Mouse (Mus musculus): ENCODE results near the gene Lyplal1. TPM values are rescaled to one million over a fixed set of nuclear protein-coding genes. Genes with fewer than 3 reads are reported as not detected.

Gene Lyplal1
- 1 to 10 TPM; 2.3 to 2.5 TPM for total RNA-seq (2021)
- long read RNA-seq, experiment 1, partial matches to known transcripts = 0 of 2 reads
- long read RNA-seq, experiment 1, other reads (novel, unspliced or antisense) = 0 of 2 reads
- long read RNA-seq, experiment 2, partial matches to known transcripts = 0 of 5 reads
- long read RNA-seq, experiment 2, other reads (novel, unspliced or antisense) = 3 of 5 reads

DNA sequence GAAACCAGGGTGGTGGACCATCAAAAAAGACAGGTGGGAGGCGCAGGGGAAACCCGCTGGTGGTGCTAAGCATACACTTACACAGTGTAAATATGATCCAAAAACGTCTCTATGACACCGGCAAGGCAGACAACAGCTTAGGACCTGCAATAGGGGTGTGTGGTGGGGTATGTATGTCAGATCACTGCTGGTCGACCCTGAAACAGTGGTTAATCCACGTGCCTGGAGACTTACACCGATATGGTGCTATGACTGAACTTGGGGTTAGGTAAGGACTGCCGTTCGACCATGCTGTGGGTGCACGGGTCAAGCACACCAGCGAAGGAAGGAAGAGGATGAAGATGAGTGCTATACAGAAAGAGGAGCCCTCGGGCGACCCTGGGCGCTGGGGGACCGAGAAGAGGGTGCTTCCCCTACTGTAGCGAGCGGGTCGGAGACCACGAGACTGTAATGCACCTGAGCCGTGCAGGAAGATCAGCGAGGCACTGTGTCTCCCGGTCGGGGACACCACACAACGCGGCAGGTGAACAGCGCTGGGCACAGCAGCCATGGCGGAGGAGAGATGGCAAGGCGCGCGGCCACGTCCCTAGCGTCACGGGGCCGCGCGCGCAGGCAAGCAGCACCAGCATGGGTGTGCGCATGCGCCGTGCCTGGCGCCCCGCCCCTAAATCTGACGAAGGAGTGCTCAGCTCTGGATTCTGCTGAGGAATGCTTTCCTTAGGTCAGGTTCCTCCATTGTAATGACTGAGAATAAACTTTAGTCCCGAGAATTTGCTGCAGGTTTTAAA is at the start of gene Lyplal1:
TSS of gene Lyplal1 (minus strand) at position 610 of the 788 bp plus-strand sequence.
- intact Hi-C loops (cut with DNase I) = no loop called here
- DNase-seq = peak; percentile 94

DNA sequence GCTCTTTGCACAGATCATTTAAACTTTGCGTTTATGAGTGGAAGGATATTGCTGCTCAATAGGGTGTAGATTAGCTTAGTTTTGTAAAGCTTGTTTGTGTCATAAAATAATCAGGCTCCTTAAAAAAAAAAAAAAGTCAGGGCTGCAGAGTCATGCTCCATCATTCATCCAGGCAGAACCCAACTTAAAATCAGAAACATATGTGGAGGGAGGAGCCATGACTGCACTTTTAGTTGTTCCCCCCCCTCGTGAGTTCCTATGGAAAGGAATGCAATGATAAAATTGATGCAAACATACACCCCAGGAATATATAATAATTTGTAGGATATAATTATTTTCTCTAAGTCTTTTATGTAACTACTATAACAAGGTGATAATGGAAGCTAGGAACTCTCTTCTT is 46.5 kb upstream of the Lyplal1 start:
- intact Hi-C loops (cut with DNase I) = no loop called here
- no peak for DNase-seq

DNA sequence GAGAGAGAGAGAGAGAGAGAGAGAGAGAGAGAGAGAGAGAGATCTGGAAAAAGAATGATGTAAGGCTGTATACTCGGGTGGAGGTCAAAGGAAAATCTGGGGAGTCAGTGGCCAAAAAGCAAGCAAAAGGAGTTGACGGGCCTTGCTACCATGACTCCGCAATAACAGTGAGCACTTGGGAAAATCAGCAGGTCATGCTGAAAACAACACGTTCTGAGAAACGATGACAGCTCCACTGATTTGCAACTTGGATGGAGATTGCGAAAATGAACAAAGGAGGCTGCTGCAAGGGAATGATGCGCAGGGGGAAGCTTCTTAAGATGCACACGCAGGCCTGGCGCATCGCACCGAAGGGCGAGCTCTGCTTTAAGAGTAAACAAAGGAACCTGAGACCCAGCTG is 46.1 kb upstream of the Lyplal1 start:
- no peak for DNase-seq
- intact Hi-C loops (cut with DNase I) = no loop called here

DNA sequence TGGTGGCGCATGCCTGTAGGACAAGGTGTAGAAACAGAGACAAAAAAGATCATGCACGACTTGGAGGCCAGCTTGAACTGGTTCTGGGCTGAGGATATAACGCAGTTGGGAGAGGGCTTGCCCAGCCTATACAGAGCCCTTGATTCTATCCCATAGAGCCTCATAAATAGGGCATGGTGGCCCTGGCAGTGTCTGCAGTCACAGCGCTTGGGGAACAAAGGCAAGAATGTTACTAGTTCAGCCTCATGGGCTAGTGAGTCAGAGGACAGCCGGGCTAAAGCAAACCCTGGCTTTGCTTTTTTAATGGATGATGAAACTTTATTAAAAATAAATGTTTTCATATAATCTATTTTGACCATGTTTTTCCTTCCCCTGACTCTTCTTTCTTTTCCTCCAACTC is 33.3 kb upstream of the Lyplal1 start:
- intact Hi-C loops (cut with DNase I) = no loop called here
- DNase-seq = no peak

DNA sequence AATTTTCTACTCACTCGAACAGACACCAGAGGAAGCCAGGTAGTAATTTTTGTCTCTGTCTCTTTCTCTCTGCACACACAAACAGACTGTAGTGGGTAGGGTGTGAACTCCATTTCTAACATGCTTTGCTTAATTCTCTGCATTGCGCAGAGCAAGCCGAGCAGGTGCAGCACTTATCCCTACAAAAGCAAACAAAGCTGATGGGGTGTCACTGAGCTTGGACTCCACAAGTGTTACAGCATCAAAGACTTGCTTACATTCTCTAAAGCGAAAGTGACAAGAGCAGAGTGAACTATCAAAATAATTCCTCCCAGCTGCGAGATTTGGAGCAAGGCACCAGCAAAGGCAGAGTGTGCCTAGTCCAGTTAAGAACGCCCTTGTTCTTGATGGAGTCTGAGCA is 28.3 kb upstream of the Lyplal1 start:
- DNase-seq = no peak

DNA sequence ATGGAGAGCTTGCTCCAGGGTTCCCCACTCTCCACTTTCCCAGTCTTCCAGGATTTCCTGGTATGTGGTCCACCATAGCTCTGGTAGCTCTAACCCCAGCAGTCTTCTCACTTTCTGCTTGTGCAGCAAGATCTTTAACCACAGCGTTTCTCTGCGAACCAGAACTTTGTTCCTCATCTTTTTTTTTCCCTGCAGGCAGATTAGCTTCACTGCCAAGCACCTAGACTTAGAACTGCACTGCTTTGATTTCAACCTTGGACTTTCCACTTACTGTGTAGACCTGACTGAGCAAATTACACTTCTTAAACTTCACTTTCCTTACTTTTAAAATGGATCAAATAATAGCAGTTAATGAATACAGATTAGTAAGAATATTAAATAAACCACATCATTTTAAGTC is 23.1 kb upstream of the Lyplal1 start:
- DNase-seq = no peak
- intact Hi-C loops (cut with DNase I) = no loop called here

More for the DNA sequence above, 28.3 kb upstream of the Lyplal1 start:
- intact Hi-C loops (cut with DNase I) = no loop called here

DNA sequence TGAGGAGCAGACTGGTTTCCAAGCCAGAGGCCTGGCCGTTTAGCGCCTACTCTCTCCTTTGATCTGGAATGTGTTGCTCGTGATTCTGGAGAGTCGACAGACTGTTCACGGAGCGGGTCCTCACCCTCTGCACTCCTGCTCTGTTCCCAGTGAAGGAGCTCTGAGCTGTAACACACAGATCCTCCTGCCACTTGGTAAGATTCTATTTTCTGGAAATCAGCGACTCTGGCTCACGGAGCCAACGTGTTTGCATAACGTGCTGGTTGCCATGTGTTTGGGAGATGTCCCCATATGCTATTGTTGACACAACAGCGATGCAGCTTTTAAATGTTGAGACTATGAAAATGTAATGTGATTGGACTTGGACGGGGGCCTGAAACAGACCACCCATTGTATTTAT is 20.8 kb upstream of the Lyplal1 start:
- intact Hi-C loops (cut with DNase I) = no loop called here
- DNase-seq = no peak

DNA sequence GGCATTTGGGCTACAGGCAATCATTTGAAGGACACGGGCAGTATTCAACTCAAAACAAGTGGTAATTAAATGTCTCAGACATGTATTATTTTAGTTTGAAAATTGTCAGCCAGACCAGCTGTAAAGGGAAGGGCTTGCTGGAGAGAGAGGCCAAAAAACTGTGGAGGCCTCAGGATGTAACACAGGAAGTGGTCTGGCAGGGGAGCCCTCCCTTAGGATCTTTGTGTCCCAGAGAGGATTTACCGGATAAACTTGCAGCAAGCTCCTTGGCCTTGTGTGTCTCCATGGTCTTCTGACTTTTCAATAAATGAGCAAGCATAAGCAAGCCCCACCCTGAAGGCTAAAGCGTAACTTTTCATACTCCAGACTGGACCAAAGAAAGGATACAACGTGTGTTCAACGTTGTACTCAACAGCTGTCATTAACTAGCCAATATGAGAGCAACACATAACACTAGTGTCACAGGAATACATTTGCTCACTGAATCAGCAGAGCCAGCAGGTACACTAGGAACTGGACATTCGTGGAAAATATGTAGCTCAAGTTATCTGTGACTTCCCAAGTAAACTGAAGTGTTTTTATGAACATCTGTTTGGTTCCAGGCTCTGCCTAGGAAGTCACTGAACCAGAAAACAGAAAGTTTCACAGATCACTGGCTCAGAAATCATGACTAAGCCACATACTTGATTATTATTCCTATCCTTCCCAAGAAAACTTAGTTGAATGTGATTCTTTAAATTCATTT is 19.7 kb upstream of the Lyplal1 start:
- intact Hi-C loops (cut with DNase I) = no loop called here
- peak in 1 of 2 experiments; percentile 29 for DNase-seq

DNA sequence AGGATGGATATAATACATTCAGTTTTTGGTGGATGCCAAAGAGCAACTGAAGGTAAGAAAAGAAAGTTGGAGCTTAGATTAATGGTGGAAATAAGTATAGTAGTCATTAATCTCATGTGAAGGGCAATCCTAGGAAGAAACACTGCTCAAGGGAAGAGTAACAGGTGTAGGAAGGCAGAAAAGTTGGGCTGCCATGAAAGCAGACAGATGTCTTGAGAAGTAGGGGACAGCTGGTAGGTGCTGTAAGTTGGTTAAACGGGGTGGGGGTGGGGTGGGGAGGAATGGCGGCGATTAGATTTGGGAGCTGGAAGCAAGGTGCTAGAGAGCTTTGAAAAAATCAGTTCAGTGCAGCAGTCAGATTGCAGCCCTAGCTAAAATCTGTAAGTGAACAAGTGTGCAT is 14.4 kb upstream of the Lyplal1 start:
- intact Hi-C loops (cut with DNase I) = no loop called here
- no peak for DNase-seq

DNA sequence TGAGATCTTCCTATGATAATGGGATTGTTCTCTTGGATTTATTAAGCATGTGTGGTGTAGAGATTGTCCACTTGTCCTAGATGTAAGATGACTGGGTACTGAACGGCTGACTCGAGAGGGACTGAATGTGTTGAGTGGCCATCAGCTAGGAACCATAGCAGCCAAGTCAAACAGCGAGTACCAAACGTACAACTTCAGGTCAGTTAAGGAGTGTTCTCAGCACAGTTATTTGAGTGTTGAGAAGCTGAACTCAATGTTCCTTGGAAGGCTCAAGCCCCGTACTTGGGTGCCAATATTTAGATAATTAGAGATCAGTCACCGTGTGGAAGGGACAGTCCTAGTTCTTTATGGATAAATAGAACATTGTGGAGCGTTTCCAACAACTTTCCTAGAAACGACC is 11.8 kb upstream of the Lyplal1 start:
- intact Hi-C loops (cut with DNase I) = no loop called here
- DNase-seq = no peak

DNA sequence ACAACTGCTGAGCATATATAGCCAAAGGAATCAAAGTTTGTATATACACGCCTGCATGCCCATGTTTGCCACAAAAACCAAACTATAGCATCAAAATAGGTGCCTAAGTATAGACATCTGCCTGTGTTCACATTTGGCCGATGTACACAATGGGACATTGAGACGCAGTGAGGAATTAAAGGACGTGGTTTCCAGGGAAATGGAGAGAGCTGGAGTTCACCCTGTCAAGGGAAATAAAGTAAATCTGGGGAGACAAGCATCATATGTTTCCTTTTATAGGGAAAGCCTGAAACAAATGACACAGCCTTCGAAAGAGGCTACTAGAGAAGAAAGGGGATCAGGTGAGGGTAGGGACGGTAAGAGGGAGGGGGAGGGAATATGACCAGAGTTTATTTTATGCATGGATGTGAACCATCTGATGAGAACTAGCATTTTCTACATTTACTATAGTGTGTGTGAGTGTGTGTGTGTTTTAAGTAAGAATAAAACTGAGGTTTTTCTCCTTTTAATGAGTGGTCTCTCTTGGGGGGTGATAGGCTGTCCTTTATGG is 9.3 kb upstream of the Lyplal1 start:
- no peak for DNase-seq
- intact Hi-C loops (cut with DNase I) = no loop called here

DNA sequence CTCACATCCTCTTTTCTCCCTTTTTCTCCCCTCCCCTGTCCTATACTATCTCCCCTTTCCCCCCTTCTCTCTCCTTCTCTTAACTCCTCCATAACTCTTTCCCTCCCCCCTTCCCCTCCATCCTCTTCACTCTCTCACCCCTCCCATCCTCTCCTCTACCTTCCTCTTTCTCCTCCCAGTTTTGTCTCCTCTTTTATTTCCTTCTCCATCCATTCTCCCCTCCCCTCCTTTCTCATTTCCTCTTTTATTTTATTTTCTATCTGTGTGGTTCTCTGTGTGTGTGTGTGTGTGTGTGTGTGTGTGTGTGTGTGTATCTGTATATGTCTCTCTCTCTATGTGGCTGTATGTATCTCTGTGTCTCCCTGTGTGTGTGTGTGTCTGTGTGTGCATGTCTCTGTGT is 6.6 kb upstream of the Lyplal1 start:
- intact Hi-C loops (cut with DNase I) = no loop called here
- DNase-seq = no peak

DNA sequence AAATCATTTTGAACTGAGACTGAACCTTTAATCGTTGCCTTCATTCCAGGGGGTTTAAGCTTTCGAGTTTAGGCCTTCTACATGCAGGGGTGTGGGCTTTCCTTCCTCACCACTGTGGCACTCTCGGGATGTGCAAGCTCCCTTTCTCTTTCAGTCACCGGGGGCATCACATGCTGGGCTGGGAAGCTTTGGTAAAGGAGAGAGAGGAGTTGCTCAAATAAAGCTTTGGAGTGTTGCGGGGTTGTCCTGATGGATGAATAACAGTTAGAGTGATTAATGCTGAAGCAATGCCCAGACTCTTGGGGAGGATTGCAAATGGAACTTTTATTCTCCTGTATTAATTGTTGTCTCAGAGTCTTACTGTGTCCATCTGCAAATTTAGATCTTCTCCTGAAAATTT is 2.7 kb upstream of the Lyplal1 start:
- intact Hi-C loops (cut with DNase I) = no loop called here
- no peak for DNase-seq

DNA sequence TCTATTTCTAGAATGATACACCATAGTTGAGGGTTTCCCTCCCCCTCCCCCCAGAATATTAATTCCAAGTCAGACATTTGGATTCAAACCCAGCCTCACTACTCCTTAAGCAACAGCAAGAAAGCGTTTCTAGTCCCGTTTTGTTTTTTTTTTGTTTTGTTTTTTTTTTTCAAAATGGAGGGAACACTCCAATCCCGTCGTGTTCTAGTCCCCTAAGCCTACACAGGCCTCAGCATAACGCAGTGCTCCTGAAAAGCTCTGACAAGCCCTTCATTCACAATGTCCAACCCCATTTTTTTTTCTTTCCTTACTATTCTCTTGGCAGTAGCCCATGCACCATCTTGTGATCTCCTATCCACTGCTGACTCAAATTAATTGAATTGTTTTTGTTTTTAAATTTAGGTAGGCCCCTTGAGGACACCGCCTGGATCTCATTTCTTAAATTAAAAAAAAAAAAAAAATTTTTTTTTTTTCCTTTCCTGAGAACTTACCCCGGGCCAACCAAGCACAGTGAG is 967 bp downstream of the Lyplal1 start:
- intact Hi-C loops (cut with DNase I) = no loop called here
- DNase-seq = no peak

DNA sequence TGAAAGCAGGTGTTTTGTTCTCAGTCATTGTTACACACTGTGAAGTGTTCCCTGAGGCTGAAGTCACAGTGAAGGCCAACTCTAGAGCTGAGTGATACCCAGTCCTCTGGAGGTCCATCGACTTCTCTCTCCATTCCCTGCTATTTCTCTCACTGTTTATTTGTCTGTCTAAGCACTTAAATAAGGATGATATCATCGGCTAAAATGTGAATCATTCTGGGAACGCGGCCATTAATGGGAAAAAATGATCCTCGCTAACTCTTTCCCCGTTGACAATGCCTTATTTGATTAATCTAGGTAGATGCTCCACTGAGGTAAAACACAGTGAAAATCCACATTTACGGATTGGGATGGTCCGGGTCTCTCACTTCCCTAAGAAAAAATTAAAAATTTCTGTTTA is 14.8 kb downstream of the Lyplal1 start:
- intact Hi-C loops (cut with DNase I) = no loop called here
- no peak for DNase-seq

DNA sequence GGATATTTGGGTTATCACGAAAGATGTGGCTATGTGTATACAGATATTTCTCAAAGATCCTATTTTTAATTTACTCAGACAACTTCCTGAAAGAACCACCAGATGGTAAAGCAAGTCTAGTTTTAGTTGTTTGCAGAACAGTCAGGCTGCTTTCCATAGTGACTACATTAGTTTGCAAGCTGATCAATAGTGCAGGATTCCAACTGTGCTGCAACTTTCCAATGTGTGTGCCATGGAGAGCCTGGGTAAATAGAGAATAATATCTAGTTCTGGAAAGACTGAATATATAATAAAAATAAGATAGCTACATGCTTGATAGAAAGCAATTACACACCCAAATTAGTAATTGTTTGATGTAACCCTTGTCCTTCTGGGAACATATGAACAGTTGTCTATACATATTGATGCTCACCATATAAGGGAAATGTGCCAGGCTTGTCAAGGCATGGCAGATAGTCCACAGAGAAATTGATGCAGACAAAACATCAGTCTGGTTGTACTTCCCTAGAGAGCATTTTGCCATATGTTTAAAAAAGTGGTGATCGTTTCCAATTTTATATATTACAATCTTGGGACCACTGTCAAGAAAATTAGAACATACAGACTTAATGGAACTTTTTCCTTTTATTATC is 50.7 kb downstream of the Lyplal1 start:
- intact Hi-C loops (cut with DNase I) = no loop called here
- DNase-seq = no peak

DNA sequence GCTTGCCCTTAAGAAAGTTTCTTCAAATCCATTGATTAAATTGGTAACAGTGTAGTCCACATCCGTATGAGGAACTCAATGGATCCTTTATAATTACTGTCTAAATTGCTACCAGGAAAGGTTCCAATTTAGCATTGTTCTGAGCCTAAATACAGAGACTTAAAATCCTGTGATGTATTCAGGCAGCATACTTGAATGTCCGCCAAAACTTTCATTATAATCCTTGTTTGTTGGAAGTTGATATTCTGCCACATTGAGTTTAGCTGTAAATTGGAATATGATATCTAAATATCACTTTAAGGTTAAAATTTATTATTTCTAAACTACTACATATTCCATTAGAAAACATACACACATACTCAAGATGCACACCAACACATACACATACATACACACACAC is 57.1 kb downstream of the Lyplal1 start:
- intact Hi-C loops (cut with DNase I) = no loop called here
- DNase-seq = no peak

DNA sequence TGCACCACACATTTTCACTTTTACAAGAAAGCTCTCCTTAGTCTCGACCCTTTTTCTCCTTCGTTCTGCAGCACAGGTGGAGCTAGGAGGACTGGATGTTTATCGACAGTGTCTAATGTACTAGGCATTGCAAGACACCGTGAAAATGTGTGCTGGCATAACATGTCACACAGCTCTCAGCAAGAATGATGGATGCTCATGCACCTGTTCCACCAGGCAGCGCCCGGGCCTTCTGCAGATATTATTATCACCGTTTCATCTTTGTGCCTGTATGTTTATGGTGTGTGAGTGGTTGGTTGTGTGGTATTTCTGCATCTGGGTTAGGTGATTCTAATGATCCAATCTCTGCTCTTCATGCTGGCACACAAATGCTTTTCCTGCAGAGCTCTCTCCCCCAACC is 62.9 kb downstream of the Lyplal1 start:
- intact Hi-C loops (cut with DNase I) = no loop called here
- DNase-seq = no peak

DNA sequence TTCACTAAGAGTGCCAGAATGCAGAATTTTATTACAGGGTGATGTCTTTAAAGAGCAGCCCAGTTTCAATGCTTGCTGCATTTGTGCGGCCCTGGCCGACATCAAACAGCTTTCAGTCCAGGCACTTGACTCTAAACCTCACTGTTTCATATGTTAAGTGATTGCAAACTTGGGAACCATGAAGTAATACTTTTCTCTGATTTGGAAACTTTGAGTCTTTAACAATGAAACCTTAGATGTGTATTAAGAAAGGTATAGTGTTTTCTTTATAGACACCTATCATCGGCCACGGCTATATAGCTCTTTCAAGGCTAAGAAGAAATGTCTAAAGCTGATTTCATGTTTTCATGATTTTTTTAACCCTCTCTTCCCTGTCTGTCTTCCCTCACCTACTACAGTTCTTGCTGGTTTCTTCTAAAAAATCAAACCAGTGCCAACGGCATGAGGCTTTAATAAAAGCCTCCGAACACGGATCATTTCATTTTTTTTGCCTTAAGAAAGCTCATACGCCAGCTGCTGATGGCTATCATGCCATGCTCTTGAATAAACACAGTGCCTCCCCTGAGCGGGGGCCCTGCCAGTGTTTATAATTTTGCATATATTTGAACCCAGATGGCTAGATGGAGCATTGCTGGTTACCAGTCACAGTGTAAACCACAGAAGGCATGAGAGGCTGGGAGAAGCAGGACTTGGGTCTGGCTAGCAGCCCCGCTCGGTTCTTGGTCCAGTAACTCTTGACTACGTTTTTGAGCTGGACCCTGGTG is 63.6 kb downstream of the Lyplal1 start:
- no peak for DNase-seq
- intact Hi-C loops (cut with DNase I) = no loop called here
